Mouse (Mus musculus) C2C12 (cell line): Measurements from ENCODE around the gene Nfkbiz.

Source experiments
- CEBPB ChIP-seq: IDR thresholded peaks from one replicate; pipeline ENCODE4 v1.6.1; 2011; ENCODE audit warnings: low read depth, mild to moderate bottlenecking, control low read depth, moderate library complexity
- CTCF ChIP-seq: IDR thresholded peaks from one replicate; pipeline ENCODE4 v1.5.1; 2011; ENCODE audit not compliant: control insufficient read depth, insufficient read depth, insufficient read length
- MAX ChIP-seq: IDR thresholded peaks from one replicate; pipeline ENCODE4 v1.6.1; 2011; ENCODE audit warnings: mild to moderate bottlenecking, control low read depth

DNA sequence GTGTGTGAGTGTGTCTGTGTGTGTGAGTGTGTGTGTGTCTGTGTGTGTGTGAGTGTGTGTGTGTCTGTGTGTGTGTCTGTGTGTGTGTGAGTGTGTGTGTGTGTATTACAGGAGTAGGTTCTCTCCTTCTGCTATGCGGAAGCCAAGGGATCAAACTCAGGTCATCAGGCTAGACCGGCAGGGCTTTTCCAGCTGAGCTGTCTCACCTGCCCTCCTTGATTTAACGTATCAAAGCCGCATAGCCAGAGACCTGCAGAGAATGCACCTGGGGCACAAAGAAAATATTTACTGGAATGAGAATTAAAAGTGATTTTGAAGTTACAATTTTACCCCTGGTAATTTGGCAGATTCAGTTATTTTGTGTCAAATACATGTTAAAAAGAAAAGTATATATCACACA lies 13.8 kb upstream of the Nfkbiz start:
- TF ChIP-seq MAX (no peak), CTCF (no peak), CEBPB (no peak)
